In genomic region chr13:58128396-58128767, GRCm38 (mm10) we compare ENCODE assay signal across 8 mouse cellular contexts. TPM values are rescaled to one million over a fixed set of nuclear protein-coding genes. Genes with fewer than 3 reads are reported as not detected.
DNase-seq lines count a peak whose midpoint lies in the region; ATAC-seq and TF ChIP-seq lines count a peak whose summit lies in the region.

Gene Hnrnpa0, minus strand, starts transcription at chr13:58128556.

- no peaks in the 10 kb centered on the region for H3K27me3 ChIP-seq in lung, embryonic 15.5 days

- TF ChIP-seq POLR2A in olfactory bulb, adult 2 months (IDR thresholded peaks at IDR 0.05; ENCODE audit: insufficient read depth, low read depth, low read length), result peak; percentile 51; the same call in 1 of the 2 replicates

- H3K4me2 ChIP-seq in lung, embryonic 15.5 days, result peak within 1 kb of the TSS; percentile 76

- under 1% methylated on average over 34 of the region's 62 CpGs for WGBS in lung, embryonic 15.5 days
- under 1% methylated on average over 56 of the region's 62 CpGs for WGBS in olfactory bulb, adult 2 months

- peak within 1 kb of the TSS; percentile 78 for H3K4me3 ChIP-seq in lung, embryonic 15.5 days
- peak within 1 kb of the TSS; percentile 69 for H3K4me3 ChIP-seq in olfactory bulb, adult 2 months (ENCODE audit: insufficient read depth, low read depth, low read length)

- peak within 1 kb of the TSS; percentile 100 for H3K9ac ChIP-seq in lung, embryonic 15.5 days

- H3K4me1 ChIP-seq in lung, embryonic 15.5 days, result peaks cover 34% of the 10 kb centered on the region
- no peaks in the 10 kb centered on the region; the same call in 1 of the 2 replicates for H3K4me1 ChIP-seq in olfactory bulb, adult 2 months (ENCODE audit: control insufficient read depth, insufficient read depth, low read length)

- H3K27ac ChIP-seq in lung, embryonic 15.5 days, result peak within 1 kb of the TSS; percentile 99
- peak within 1 kb of the TSS; percentile 100 for H3K27ac ChIP-seq in olfactory bulb, adult 2 months (ENCODE audit: insufficient read depth, low read depth, low read length)

- peak; percentile 73 for DNase-seq in MEL-GATA-1-ER (ENCODE audit: extremely low read depth, low read depth)
- peak; percentile 97 for DNase-seq in cerebellum, adult 8-10 months
- peak; percentile 70 for DNase-seq in layer of hippocampus, adult 9-10 months (ENCODE audit: low spot score)
- peak; percentile 85 to 89 for DNase-seq in thymus, adult 18-20 months

- peak; percentile 71 for ATAC-seq in frontal cortex, adult (ENCODE audit: low TSS enrichment)
- peak; percentile 58 to 73 for ATAC-seq in hematopoietic stem cell, adult 5-6 weeks (replicated peaks in 1 of 2; ENCODE audit: insufficient read depth in 1 of 2, low FRiP score in 2 of 2, low TSS enrichment in 1 of 2, low read depth in 1 of 2, poor library complexity in 2 of 2, severe bottlenecking in 2 of 2)
- peak; percentile 94 for ATAC-seq in lung, embryonic 15.5 days (ENCODE audit: borderline replicate concordance, extremely low read depth, low FRiP score, low TSS enrichment)

- TF ChIP-seq CTCF in olfactory bulb, adult 2 months (IDR thresholded peaks at IDR 0.05; ENCODE audit: insufficient read depth, low read depth, low read length), result no peak

- no peaks in the 10 kb centered on the region for H3K36me3 ChIP-seq in lung, embryonic 15.5 days

- no peaks in the 10 kb centered on the region for H3K9me3 ChIP-seq in lung, embryonic 15.5 days

RNA-seq across cellular contexts. Expression of gene Hnrnpa0, which starts in this region (rescaled TPM):
- total RNA-seq in hematopoietic stem cell, adult 5-6 weeks (2017), result 80.9 and 118 TPM in 2 replicates
- polyA plus RNA-seq in lung, embryonic 15.5 days (2015; fragmentation: Nextera tagmentation; extraction: Ambion mirVana), result 36.2 and 37.8 TPM in 2 replicates
- polyA plus RNA-seq in olfactory bulb, adult 2 months (2012; ENCODE audit: insufficient read depth, insufficient read length, low replicate concordance, missing spikeins), result 114 TPM in 1 of 2 replicates, not detected in the other

Comparison
In these comparisons a context has a peak if more than half of its experiments do, and no peak if none do; other contexts are left out.
1. Peak in every context shown above with its lines: DNase-seq, ATAC-seq, H3K4me3 ChIP-seq and H3K27ac ChIP-seq.